Mouse (Mus musculus) midbrain, embryonic 13.5 days (tissue): ENCODE measurements at regions not wholly inside any gene's neighbourhood (a gene's known extent, or its start where the extent isn't known, plus 50 kb on each side); places are given as distances from the start of the nearest gene placed in this dataset.
A peak's percentile ranks its signal among the peaks of the same experiment; 100 is the strongest.

Experiments used
- ATAC-seq: fragments of 200-750 bp; cut with Nextera tagmentation; 2 replicates; pipeline ENCODE4 v1.8.0; 2017; ENCODE audit warnings: mild to moderate bottlenecking, moderate TSS enrichment, moderate library complexity
- H3K27ac ChIP-seq: fragments of 300-500 bp; sonication (generic); 2 replicates; pipeline ENCODE4 v1.5.1; 2015; ENCODE audit warnings: inconsistent platforms, mild to moderate bottlenecking, moderate library complexity
- H3K27me3 ChIP-seq: fragments of 300-500 bp; sonication (generic); 2 replicates; pipeline ENCODE4 v1.6.1; 2015; ENCODE audit warnings: mild to moderate bottlenecking, inconsistent platforms
- H3K36me3 ChIP-seq: fragments of 300-500 bp; sonication (generic); 2 replicates; pipeline ENCODE4 v1.6.1; 2015; ENCODE audit warnings: mild to moderate bottlenecking, inconsistent platforms
- H3K4me1 ChIP-seq: fragments of 300-500 bp; sonication (generic); replicated peaks from 2 replicates; pipeline ENCODE4 v1.6.1; 2015; ENCODE audit warnings: inconsistent platforms
- H3K4me2 ChIP-seq: fragments of 300-500 bp; sonication (generic); replicated peaks from 2 replicates; pipeline ENCODE4 v1.6.1; 2015; ENCODE audit warnings: moderate library complexity, mild to moderate bottlenecking, inconsistent platforms
- H3K4me3 ChIP-seq: fragments of 300-500 bp; sonication (generic); replicated peaks from 2 replicates; pipeline ENCODE4 v1.5.1; 2015; ENCODE audit warnings: mild to moderate bottlenecking, inconsistent platforms
- H3K9ac ChIP-seq: fragments of 300-500 bp; sonication (generic); replicated peaks from 2 replicates; pipeline ENCODE4 v1.6.1; 2015; ENCODE audit warnings: mild to moderate bottlenecking, inconsistent platforms
- H3K9me3 ChIP-seq: fragments of 300-500 bp; sonication (generic); 2 replicates; pipeline ENCODE4 v1.6.1; 2016; ENCODE audit warnings: mild to moderate bottlenecking, inconsistent platforms
- WGBS: fragments of 180-500 bp; shearing (Covaris S2); methylation state at CpG from one replicate; pipeline ENCODE4 v1.1.7; 2015; 5-methylcytosine and 5-hydroxymethylcytosine counted together

DNA sequence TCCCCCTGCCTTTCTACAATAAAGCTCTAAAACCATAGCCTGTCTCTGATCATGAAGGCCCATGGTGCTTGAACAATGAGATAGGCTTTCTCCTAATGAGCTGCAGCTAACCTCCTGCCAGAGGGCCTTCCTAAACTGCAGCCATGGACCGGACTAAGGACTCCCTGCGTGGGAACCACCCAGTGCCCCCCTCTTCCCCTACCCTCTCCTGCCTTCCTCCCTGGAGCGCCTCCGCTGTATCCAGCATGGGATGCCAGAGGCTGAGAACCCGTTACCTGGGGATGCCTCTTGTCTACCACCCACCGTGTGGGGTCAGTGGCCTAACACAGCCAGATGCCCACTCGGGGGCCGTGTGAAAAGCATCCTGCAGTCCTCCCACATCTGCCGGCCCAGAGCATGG is 51.7 kb upstream of the Wls start:
- Histone ChIP-seq H3K27me3 (no peaks in the 10 kb centered on the region), H3K27ac (no peak overlapping the region), H3K36me3 (no peaks in the 10 kb centered on the region), H3K4me1 (peaks cover 4% of the 10 kb centered on the region), H3K9me3 (no peaks in the 10 kb centered on the region), H3K4me2 (no peak overlapping the region), H3K9ac (no peak overlapping the region), H3K4me3 (no peak overlapping the region)
- ATAC-seq: peak; percentile 70
- 51% methylated on average over 9 of the region's 9 CpGs for WGBS
